Mouse (Mus musculus) ES-Bruce4 (cell line): Measurements from ENCODE around the gene Ccn6.

Experiments used
- CTCF ChIP-seq: IDR thresholded peaks from one replicate; pipeline ENCODE4 v1.8.1; 2011; ENCODE audit warnings: low read depth, low read length
- EP300 ChIP-seq: IDR thresholded peaks from 2 replicates; pipeline ENCODE4 v1.6.1; 2011; ENCODE audit warnings: low read depth, low read length; ENCODE audit not compliant: insufficient read depth

- TF ChIP-seq CTCF = no peak
- no peak for TF ChIP-seq EP300
These were observed 43.8 kb upstream of the Ccn6 start for GRCm38 (mm10) chr10:39207310-39207855.
